Mouse (Mus musculus) layer of hippocampus, adult 8-10 months (tissue): ENCODE data around the gene Hist1h3g. TPM values are rescaled to one million over a fixed set of nuclear protein-coding genes. Genes with fewer than 3 reads are reported as not detected.

Source experiments
- DNase-seq, 2 experiments: peaks; one replicate each; pipeline ENCODE4 v3.0.0; 2022; ENCODE audit warnings: low spot score in 2 of 2
- total RNA-seq, 4 experiments: library from RNA; stranded (reverse); gene quantifications; 2 replicates each; pipeline ENCODE4 v1.2.4; 2022

Gene Hist1h3g
- total RNA-seq, 4 experiments from 2014 or later = 1.2 to 3.4 (median 2.2) TPM

- no peak for DNase-seq
Observed at GRCm38 (mm10) chr13:23515281-23515680, 19.9 kb upstream of the Hist1h3g start.

GRCm38 (mm10) chr13:23515826-23516620 is 19.2 kb upstream of the Hist1h3g start:
- no peak for DNase-seq

- DNase-seq = peak in 1 of 2 experiments; percentile 73
Observed at GRCm38 (mm10) chr13:23516822-23517602, 18.2 kb upstream of the Hist1h3g start.

DNA sequence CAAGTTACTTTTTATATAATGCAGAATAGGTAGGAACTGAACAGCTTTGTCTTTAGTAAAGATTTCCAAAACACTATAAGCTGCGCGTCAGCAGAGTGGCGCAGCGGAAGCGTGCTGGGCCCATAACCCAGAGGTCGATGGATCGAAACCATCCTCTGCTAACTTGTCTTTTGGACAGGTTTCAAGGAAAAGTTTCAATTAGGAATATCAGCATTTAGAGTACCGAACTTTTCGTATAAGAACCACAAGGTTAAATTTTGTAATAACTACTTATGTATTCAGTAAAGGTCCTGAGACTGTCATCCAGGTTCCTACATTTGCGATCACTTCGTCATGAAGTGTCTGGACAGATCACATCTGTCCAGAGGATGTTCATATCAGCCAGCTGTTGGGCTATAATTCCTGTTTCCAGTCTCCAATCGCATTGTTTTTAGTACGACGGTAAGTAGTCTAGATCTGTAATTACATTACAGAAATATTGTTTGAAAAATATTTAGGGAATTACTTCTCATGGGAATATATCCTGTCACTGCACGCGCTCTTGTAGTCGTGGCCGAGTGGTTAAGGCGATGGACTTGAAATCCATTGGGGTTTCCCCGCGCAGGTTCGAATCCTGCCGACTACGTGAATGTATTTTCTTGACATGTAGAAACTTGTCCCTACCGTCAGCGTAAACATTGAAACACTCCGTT is 17.5 kb upstream of the Hist1h3g start:
- DNase-seq = peak; percentile 87 to 96

GRCm38 (mm10) chr13:23518295-23518603 is 17.0 kb upstream of the Hist1h3g start:
- no peak for DNase-seq

GRCm38 (mm10) chr13:23518885-23519284 is 16.3 kb upstream of the Hist1h3g start:
- DNase-seq = peak; percentile 60 to 88

DNA sequence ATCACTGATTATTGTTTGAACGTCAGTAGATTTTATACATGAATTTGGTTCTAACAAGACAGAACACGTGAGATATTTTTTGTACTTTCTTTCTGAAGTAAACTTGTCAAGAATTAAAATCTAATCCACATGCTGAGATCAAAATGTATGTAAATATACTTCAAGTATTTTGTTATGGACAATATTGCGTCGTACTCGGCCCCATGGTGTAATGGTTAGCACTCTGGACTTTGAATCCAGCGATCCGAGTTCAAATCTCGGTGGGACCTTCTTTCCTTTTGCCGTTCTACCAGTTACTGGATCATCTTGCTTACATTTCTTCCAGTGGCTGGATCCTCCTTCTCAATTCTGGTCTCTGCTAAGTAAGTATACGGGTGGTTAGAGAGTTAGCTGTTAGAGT is 15.8 kb upstream of the Hist1h3g start:
- peak; percentile 68 to 87 for DNase-seq

- DNase-seq = peak in 1 of 2 experiments; percentile 83
Observed at GRCm38 (mm10) chr13:23521703-23522102, 13.5 kb upstream of the Hist1h3g start.

GRCm38 (mm10) chr13:23523976-23524375 is 11.2 kb upstream of the Hist1h3g start:
- no peak for DNase-seq

DNA sequence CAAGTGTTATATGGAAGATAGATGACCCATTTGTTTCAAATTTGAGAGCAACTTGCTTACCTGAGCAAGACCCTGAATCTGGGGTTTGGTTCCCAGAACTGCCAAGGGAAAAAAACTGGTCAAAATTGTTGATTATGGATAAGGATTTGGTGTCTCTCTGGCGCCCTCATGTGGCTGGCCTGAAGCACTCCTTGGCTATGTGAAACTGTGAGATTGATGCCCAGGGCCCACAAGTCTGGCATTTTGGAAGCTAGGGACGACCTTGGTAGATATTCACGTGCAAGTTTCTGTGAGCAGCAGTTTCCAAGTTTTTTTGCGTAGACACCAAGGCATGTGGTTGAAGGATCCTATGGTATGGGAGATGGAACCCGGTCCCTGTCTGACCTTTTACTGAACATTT is 10.6 kb upstream of the Hist1h3g start:
- DNase-seq = peak in 1 of 2 experiments; percentile 64

- DNase-seq = no peak
Observed at GRCm38 (mm10) chr13:23525901-23526300, 9.3 kb upstream of the Hist1h3g start.

DNA sequence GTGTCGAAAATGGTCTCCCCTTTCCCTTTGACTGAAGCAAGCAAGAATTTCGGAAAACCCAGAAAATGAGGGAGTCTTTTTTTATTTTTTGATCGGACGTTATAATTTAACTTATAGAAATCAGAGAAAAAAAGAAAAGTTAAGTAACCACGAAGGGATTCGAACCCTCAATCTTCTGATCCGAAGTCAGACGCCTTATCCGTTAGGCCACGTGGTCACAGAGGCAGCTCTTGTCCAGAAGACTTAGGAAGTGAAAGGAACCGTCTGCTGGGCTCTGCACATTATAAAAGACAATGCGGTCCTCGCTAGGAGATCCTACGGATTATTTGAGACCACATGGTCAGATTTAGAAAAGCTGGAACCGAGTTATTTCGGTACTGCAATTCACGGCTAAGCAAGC is 8.9 kb upstream of the Hist1h3g start:
- DNase-seq = peak; percentile 89 to 96

- DNase-seq = no peak
Observed at GRCm38 (mm10) chr13:23529005-23529404, 6.2 kb upstream of the Hist1h3g start.

DNA sequence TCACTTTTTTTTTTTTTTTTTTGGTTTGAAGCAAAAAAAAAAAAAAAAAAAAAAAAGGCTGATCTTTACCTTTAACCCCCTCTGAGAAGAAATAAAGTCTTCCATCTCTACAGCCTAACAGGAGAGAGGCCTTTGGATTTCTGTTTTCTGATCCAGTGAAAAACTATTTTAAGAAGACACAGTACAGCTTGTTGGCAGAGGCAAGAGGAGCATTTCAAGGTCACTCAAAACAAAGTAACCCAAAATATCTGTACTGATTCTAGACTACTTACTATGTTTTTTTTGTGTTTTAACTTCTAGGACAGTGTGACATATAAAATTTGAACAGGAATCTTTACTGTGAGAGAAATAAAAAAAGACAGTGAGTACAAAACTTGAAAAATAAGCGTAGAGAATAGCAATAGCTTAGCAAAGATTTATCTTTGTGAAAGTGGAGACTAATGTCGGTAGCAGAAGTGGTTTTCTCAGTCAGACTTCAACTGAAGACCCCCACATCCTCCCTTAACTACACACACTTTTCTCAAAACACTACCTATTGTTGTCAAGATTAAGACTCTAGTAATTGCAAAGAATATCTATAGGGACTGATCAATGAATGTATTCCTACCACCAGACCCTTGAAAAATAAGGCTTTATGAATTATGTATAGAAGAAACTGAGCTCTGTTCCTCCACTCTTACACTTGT is 5.6 kb upstream of the Hist1h3g start:
- no peak for DNase-seq

DNA sequence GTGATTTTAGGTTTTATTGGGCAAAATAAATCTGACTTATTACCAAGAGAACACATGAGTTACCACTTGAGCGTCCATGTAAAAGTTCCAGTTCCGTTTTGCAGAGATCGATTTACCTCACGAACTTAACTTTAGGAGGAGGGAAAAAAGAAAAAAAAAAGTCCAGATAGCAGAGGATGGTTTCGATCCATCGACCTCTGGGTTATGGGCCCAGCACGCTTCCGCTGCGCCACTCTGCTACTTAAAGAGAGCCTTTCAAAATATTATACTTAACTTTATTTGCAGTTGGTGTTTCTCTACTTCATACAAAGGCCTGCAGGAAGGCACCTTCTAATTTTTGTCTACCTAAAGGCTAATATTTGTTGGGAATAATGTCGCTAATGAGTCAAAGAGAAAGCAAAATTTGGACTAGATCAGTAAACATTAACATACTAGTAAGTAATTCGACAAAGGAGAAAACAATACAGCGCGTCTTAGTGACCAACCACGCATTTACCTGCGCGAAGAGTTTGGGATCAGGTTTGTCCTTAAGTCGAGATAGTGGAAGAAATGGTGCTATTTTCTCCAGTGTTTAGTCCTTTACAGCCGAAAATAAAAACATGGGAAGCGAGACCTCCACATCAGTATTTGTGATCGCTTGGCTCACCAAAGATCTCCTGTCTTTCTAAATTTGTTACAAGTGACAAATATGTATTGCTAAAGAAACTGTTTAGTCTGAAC is 4.9 kb upstream of the Hist1h3g start:
- DNase-seq = peak; percentile 65 to 78

DNA sequence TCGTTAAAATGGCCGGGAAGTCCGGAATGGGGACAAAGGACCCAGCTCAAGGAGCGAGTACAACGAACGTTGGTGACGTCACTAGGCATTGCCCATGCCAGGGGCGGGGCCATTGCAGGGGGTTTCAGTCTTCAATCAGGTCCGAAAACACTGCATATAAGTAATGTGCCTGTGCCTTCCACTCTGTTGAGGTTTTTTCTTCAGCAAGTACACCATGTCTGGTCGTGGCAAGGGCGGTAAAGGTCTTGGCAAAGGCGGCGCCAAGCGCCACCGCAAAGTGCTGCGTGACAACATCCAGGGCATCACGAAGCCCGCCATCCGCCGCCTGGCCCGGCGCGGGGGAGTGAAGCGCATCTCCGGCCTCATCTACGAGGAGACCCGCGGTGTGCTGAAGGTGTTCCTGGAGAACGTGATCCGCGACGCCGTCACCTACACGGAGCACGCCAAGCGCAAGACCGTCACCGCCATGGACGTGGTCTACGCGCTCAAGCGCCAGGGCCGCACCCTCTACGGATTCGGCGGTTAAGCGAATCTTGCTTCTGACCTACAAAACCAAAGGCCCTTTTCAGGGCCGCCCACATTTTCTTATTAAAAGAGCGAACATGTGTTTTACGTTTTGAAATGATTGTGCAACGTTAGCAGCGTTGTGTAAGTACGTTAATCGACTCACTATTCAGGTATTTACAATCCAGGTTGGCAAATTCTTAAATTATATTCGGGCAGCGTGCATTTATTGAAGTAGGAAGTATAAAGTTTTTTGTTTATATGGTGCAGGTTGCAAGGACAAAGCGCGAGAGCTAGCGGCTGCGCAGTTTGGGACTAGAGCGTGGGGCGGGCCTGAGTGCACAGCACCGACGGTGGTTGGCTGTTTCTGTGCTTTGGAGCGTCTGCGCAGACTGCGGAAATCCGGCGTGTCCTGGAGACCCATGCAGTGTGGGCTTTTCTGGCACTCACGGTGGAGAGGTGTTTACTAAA is 4.0 kb upstream of the Hist1h3g start, which contains the start of gene Hist1h4h:
Gene Hist1h4h (plus strand): TSS at position 150 of the 975 bp plus-strand sequence.
- peak; percentile 97 for DNase-seq

DNA sequence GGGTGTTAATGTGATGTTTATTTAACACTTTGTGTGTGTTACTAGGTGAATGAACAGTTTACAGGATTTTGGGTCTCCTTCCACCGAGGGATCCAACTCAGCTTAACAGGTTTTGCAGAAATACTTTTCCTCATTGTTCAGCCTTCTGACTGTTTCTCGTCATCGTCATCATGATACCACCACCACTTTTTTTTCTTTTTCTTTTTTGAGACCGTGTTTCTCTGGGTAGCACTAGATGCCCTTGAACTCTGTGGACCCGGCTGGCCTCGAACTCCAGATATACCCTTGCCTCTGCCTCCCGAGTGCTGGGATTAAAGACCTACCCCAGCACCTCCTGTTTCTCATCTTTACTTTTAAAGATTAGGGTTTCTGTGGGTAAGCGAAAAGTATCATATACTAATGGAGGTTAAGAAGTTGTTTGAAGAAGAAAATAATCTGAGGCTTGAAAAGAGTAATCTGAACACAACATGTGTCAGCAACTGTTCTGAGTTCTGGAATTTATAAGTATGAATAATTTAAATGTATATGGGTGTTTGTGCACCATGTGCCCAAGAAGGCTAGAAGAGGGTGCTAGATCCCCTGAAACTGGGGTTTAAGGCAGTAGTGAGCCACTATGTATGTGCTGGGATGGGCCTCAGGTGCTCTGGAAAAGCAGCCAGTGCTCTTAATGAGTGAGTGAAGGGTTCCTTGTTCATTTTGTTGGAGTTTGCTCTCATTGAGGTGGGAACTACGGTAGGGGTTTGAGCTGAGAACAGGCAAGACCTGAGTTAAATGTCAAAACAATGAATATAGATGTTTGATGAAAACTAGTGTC is 2.8 kb upstream of the Hist1h3g start:
- DNase-seq = no peak

GRCm38 (mm10) chr13:23533560-23534367 is 1.5 kb upstream of the Hist1h3g start, which contains the start of gene Hist1h2af:
Gene Hist1h2af (plus strand): TSS chr13:23533906.
- peak; percentile 72 to 78 for DNase-seq
